ENCODE assay signal across 8 mouse cellular contexts in genomic region chr10:117663865-117664200, GRCm38 (mm10). TPM values are rescaled to one million over a fixed set of nuclear protein-coding genes. Genes with fewer than 3 reads are reported as not detected.
DNase-seq lines count a peak whose midpoint lies in the region; ATAC-seq and TF ChIP-seq lines count a peak whose summit lies in the region.

No protein-coding gene starts in this region.

- no peaks in the 10 kb centered on the region for H3K9me3 ChIP-seq in hindbrain, postnatal 0 days (ENCODE audit: low read length)
- no peaks in the 10 kb centered on the region for H3K9me3 ChIP-seq in liver, embryonic 11.5 days (ENCODE audit: control insufficient read depth, low read length)
- H3K9me3 ChIP-seq in neural tube, embryonic 15.5 days (replicated peaks): no peaks in the 10 kb centered on the region
- no peaks in the 10 kb centered on the region for H3K9me3 ChIP-seq in forebrain, embryonic 13.5 days (replicated peaks)

- no peak overlapping the region for H3K9ac ChIP-seq in hindbrain, postnatal 0 days (replicated peaks; ENCODE audit: low read length)
- no peak overlapping the region for H3K9ac ChIP-seq in liver, embryonic 11.5 days (ENCODE audit: low read depth, low read length)
- H3K9ac ChIP-seq in neural tube, embryonic 15.5 days (replicated peaks): no peak overlapping the region
- H3K9ac ChIP-seq in forebrain, embryonic 13.5 days: no peak overlapping the region

- no peak for DNase-seq in testis, postnatal 10 days (ENCODE audit: low spot score)
- no peak for DNase-seq in hindbrain, postnatal 0 days (ENCODE audit: low spot score)
- DNase-seq in liver, embryonic 11.5 days (ENCODE audit: low spot score): peak; percentile 53
- no peak for DNase-seq in ovary, postnatal 10 days (ENCODE audit: low spot score)
- DNase-seq in gastrocnemius, postnatal 14 days: no peak

- intact Hi-C loops in gastrocnemius, postnatal 14 days (cut with DNase I; ENCODE audit: low total_unique reads): no loop called here

- H3K4me2 ChIP-seq in hindbrain, postnatal 0 days (ENCODE audit: low read depth, low read length): 0 out of 2 replicates have a peak overlapping the region, but pooled peaks have one; percentile 25
- H3K4me2 ChIP-seq in liver, embryonic 11.5 days: peak overlapping the region; percentile 43
- H3K4me2 ChIP-seq in neural tube, embryonic 15.5 days: peak overlapping the region; percentile 32
- H3K4me2 ChIP-seq in forebrain, embryonic 13.5 days: no peak overlapping the region

- TF ChIP-seq CTCF in testis, adult 2 months (IDR thresholded peaks at IDR 0.05; ENCODE audit: control insufficient read depth, insufficient read depth, insufficient replicate concordance, low read depth, low read length): no peak
- no peak for TF ChIP-seq CTCF in hindbrain, postnatal 0 days (IDR thresholded peaks at IDR 0.05; ENCODE audit: low read depth)

- peak overlapping the region; percentile 79 for H3K4me3 ChIP-seq in testis, adult 2 months (ENCODE audit: control insufficient read depth, low read depth, low read length)
- no peak overlapping the region for H3K4me3 ChIP-seq in hindbrain, postnatal 0 days (ENCODE audit: low read length)
- H3K4me3 ChIP-seq in liver, embryonic 11.5 days (ENCODE audit: low read depth, low read length): no peak overlapping the region
- no peak overlapping the region for H3K4me3 ChIP-seq in neural tube, embryonic 15.5 days (replicated peaks)
- H3K4me3 ChIP-seq in forebrain, embryonic 13.5 days: no peak overlapping the region

- ATAC-seq in hindbrain, postnatal 0 days: peak; percentile 66
- ATAC-seq in liver, embryonic 11.5 days (replicated peaks; ENCODE audit: low FRiP score): peak; percentile 65
- ATAC-seq in neural tube, embryonic 15.5 days (ENCODE audit: low FRiP score): no peak
- no peak for ATAC-seq in forebrain, embryonic 13.5 days

- H3K36me3 ChIP-seq in testis, adult 2 months (ENCODE audit: control insufficient read depth, insufficient read depth, low read length): no peaks in the 10 kb centered on the region
- no peaks in the 10 kb centered on the region for H3K36me3 ChIP-seq in hindbrain, postnatal 0 days (ENCODE audit: insufficient read depth, low read length)
- H3K36me3 ChIP-seq in liver, embryonic 11.5 days (ENCODE audit: control insufficient read depth, insufficient read depth, low read length): no peaks in the 10 kb centered on the region
- H3K36me3 ChIP-seq in neural tube, embryonic 15.5 days: no peaks in the 10 kb centered on the region
- H3K36me3 ChIP-seq in forebrain, embryonic 13.5 days (ENCODE audit: poor library complexity, severe bottlenecking): no peaks in the 10 kb centered on the region

- peaks cover 16% of the 10 kb centered on the region for H3K4me1 ChIP-seq in testis, adult 2 months (ENCODE audit: control insufficient read depth, insufficient read depth, low read length)
- H3K4me1 ChIP-seq in hindbrain, postnatal 0 days (ENCODE audit: insufficient read depth, low read length): no peaks in the 10 kb centered on the region
- H3K4me1 ChIP-seq in liver, embryonic 11.5 days (replicated peaks; ENCODE audit: control insufficient read depth, insufficient read depth, low read length): peaks cover 4% of the 10 kb centered on the region
- H3K4me1 ChIP-seq in neural tube, embryonic 15.5 days: peaks cover 4% of the 10 kb centered on the region; the same call in 1 of the 2 replicates
- no peaks in the 10 kb centered on the region for H3K4me1 ChIP-seq in forebrain, embryonic 13.5 days

- H3K27me3 ChIP-seq in testis, adult 2 months (ENCODE audit: control insufficient read depth, insufficient read depth, low read length): no peaks in the 10 kb centered on the region
- no peaks in the 10 kb centered on the region for H3K27me3 ChIP-seq in hindbrain, postnatal 0 days (ENCODE audit: insufficient read depth, low read length)
- H3K27me3 ChIP-seq in liver, embryonic 11.5 days (replicated peaks; ENCODE audit: control insufficient read depth, insufficient read depth, low read length): no peaks in the 10 kb centered on the region
- H3K27me3 ChIP-seq in neural tube, embryonic 15.5 days (replicated peaks): no peaks in the 10 kb centered on the region
- no peaks in the 10 kb centered on the region for H3K27me3 ChIP-seq in forebrain, embryonic 13.5 days

- WGBS in hindbrain, postnatal 0 days: 15% methylated on average over 9 of the region's 9 CpGs
- 28% methylated on average over 9 of the region's 9 CpGs for WGBS in liver, embryonic 11.5 days
- WGBS in neural tube, embryonic 15.5 days: 13% methylated on average over 9 of the region's 9 CpGs
- WGBS in forebrain, embryonic 13.5 days: 28% methylated on average over 9 of the region's 9 CpGs

- no peak for TF ChIP-seq POLR2A in testis, adult 2 months (IDR thresholded peaks at IDR 0.05; ENCODE audit: control insufficient read depth, low read depth, low read length)

- H3K27ac ChIP-seq in testis, adult 2 months (ENCODE audit: control insufficient read depth, insufficient read depth, low read depth, low read length): no peak overlapping the region
- no peak overlapping the region for H3K27ac ChIP-seq in hindbrain, postnatal 0 days
- H3K27ac ChIP-seq in liver, embryonic 11.5 days (ENCODE audit: low read depth, low read length): peak overlapping the region; percentile 32; the same call in 1 of the 2 replicates
- H3K27ac ChIP-seq in neural tube, embryonic 15.5 days (replicated peaks): no peak overlapping the region
- H3K27ac ChIP-seq in forebrain, embryonic 13.5 days: no peak overlapping the region

RNA-seq across cellular contexts. Expression of gene Cpm, which starts 34.5 kb away (rescaled TPM):
- polyA plus RNA-seq in testis, adult 2 months (2012; rRNA removed): 0.77 and 2.5 TPM in 2 replicates
- total RNA-seq in hindbrain, postnatal 0 days (2014; rRNA removed): 0.75 and 2.4 TPM in 2 replicates
- 2.3 and 3.1 TPM in 2 replicates for polyA plus RNA-seq in hindbrain, postnatal 0 days (2015; fragmentation: Nextera tagmentation; extraction: Ambion mirVana)
- polyA plus RNA-seq in liver, embryonic 11.5 days (2014; fragmentation: Nextera tagmentation; extraction: Ambion mirVana): 55.7 and 55.9 TPM in 2 replicates
- 4.1 and 12.9 TPM in 2 replicates for polyA plus RNA-seq in neural tube, embryonic 15.5 days (2015; fragmentation: Nextera tagmentation; extraction: Ambion mirVana)
- total RNA-seq in gastrocnemius, postnatal 14 days (2021): 1 to 10 TPM; 6.2 to 7.4 TPM
- 4.3 and 4.7 TPM in 2 replicates for polyA plus RNA-seq in forebrain, embryonic 13.5 days (2015; fragmentation: Nextera tagmentation; extraction: Ambion mirVana)

RNA-seq across cellular contexts. Expression of gene Mdm2, which starts 46.7 kb away (rescaled TPM):
- polyA plus RNA-seq in testis, adult 2 months (2012; rRNA removed): 95.4 and 99.3 TPM in 2 replicates
- 28.9 and 47.8 TPM in 2 replicates for total RNA-seq in hindbrain, postnatal 0 days (2014; rRNA removed)
- 24.6 and 26.7 TPM in 2 replicates for polyA plus RNA-seq in hindbrain, postnatal 0 days (2015; fragmentation: Nextera tagmentation; extraction: Ambion mirVana)
- polyA plus RNA-seq in liver, embryonic 11.5 days (2014; fragmentation: Nextera tagmentation; extraction: Ambion mirVana): 56.0 and 56.7 TPM in 2 replicates
- polyA plus RNA-seq in neural tube, embryonic 15.5 days (2015; fragmentation: Nextera tagmentation; extraction: Ambion mirVana): 46.0 and 51.3 TPM in 2 replicates
- total RNA-seq in gastrocnemius, postnatal 14 days (2021): 10 to 100 TPM; 29.4 to 29.8 TPM
- polyA plus RNA-seq in forebrain, embryonic 13.5 days (2015; fragmentation: Nextera tagmentation; extraction: Ambion mirVana): 59.3 and 61.8 TPM in 2 replicates

Comparison
In these comparisons a context has a peak if more than half of its experiments do, and no peak if none do; other contexts are left out.
1. ATAC-seq: peak in hindbrain, postnatal 0 days (single experiment) and liver, embryonic 11.5 days (single experiment); none in neural tube, embryonic 15.5 days (single experiment) and forebrain, embryonic 13.5 days (single experiment).